Mouse (Mus musculus): ENCODE results near the gene Hnrnpm. TPM values are rescaled to one million over a fixed set of nuclear protein-coding genes. Genes with fewer than 3 reads are reported as not detected.

The Hnrnpm gene
- total RNA-seq, 1 experiment, result 195 TPM

DNA sequence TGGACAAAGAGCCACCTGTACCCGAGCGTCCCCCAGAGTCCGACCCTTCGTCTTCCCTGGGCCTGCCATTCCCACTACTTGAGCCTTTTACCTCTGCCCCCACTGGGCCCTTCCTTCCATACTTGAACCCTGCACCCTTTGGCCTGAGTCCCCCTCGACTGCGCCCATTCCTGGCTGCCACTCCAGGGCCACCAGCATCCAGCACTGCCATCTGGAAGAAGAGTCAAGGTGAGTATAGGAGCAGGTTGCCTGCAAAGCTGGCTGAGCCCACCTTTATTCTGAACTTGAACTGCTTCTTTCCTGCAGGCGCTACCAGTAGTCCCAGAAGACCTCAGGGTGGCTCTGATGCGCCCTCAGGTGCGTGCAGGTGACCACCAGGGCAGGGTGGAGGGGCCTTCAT is 55.4 kb downstream of the Hnrnpm start:
- H3K36me3 ChIP-seq (ENCODE audit: control insufficient read depth, insufficient read depth, low read length, poor library complexity, severe bottlenecking), result peaks cover 15% of the 10 kb centered on the region
- H3K9me3 ChIP-seq (ENCODE audit: control insufficient read depth, insufficient read depth, low read depth, low read length), result no peaks in the 10 kb centered on the region
- no peak overlapping the region for H3K4me3 ChIP-seq (ENCODE audit: insufficient read depth in 1 of 2, low read depth in 1 of 2, low read length in 2 of 2, poor library complexity in 1 of 2, severe bottlenecking in 1 of 2)
- H3K4me1 ChIP-seq (ENCODE audit: control insufficient read depth in 2 of 2, insufficient read depth in 2 of 2, low read length in 2 of 2, poor library complexity in 1 of 2), result peaks cover 2 to 4% of the 10 kb centered on the region in 2 experiments; a peak in 2 of 4 replicates
- H3K9ac ChIP-seq (ENCODE audit: insufficient read depth, low read depth, low read length, poor library complexity, severe bottlenecking), result no peak overlapping the region
- in situ Hi-C loops (cut with MboI; ENCODE audit: low sequenced_read_pairs in 2 of 2, unreplicated experiment in 2 of 2), result no loop called here
- no peak overlapping the region for H3K27ac ChIP-seq (ENCODE audit: insufficient read depth, low read depth, low read length, poor library complexity, severe bottlenecking)
- no peak for DNase-seq (ENCODE audit: low read depth, low spot score)
- TF ChIP-seq ZNF384 (IDR thresholded peaks at IDR 0.05; ENCODE audit: low read depth, low read length), result no peak
- TF ChIP-seq CHD2 (IDR thresholded peaks at IDR 0.05; ENCODE audit: low read depth, low read length), result no peak
- TF ChIP-seq ZC3H11A (IDR thresholded peaks at IDR 0.05; ENCODE audit: borderline replicate concordance, low read depth, low read length), result no peak

DNA sequence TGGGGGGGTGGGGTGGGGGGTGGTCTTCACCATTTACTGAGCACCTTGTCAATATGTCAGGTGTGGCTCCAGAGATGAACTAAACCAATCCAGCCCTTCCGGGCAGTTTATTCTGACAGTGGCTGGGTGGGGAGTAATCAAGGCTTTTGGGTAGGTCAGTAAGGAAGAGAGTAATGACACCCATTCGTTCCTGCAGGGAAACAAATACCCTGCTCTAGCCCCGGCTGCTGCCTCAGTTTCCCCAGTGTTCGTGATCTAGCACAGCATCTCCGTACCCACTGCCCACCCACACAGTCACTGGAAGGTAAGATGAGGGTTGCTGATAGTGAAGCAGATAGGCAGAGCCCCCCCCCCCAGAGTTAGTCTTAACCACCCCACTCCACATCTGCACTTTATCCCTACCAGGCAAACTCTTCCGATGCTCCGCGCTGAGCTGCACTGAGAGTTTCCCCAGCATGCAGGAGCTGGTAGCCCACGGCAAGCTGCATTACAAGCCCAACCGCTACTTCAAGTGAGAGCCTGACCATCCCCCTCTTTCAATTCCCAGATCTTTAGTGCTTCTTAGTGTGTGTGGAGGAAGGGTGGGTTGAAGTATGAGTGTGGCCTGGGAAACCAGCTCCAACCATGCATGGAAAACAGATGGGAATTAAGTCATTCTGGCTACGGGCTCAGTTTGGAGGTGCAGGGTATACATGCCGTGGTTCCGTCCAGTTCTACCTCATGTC is 56.3 kb downstream of the Hnrnpm start:
- H3K4me3 ChIP-seq (ENCODE audit: insufficient read depth in 1 of 2, low read depth in 1 of 2, low read length in 2 of 2, poor library complexity in 1 of 2, severe bottlenecking in 1 of 2), result no peak overlapping the region
- DNase-seq (ENCODE audit: low read depth, low spot score), result no peak
- in situ Hi-C loops (cut with MboI; ENCODE audit: low sequenced_read_pairs in 2 of 2, unreplicated experiment in 2 of 2), result no loop called here
- peaks cover 15% of the 10 kb centered on the region for H3K36me3 ChIP-seq (ENCODE audit: control insufficient read depth, insufficient read depth, low read length, poor library complexity, severe bottlenecking)
- no peak overlapping the region for H3K9ac ChIP-seq (ENCODE audit: insufficient read depth, low read depth, low read length, poor library complexity, severe bottlenecking)
- H3K27ac ChIP-seq (ENCODE audit: insufficient read depth, low read depth, low read length, poor library complexity, severe bottlenecking), result no peak overlapping the region
- TF ChIP-seq CHD2 (IDR thresholded peaks at IDR 0.05; ENCODE audit: low read depth, low read length) (no peak), ZNF384 (IDR thresholded peaks at IDR 0.05; ENCODE audit: low read depth, low read length) (no peak), HCFC1 (IDR thresholded peaks at IDR 0.05; ENCODE audit: borderline replicate concordance, insufficient read depth, low read length) (no peak), MAFK (IDR thresholded peaks at IDR 0.05; ENCODE audit: insufficient read depth, low read depth, low read length) (no peak), ZC3H11A (IDR thresholded peaks at IDR 0.05; ENCODE audit: borderline replicate concordance, low read depth, low read length) (no peak)
- H3K4me1 ChIP-seq (ENCODE audit: control insufficient read depth in 2 of 2, insufficient read depth in 2 of 2, low read length in 2 of 2, poor library complexity in 1 of 2), result peaks cover 2 to 4% of the 10 kb centered on the region in 2 experiments; a peak in 2 of 4 replicates
- no peaks in the 10 kb centered on the region for H3K9me3 ChIP-seq (ENCODE audit: control insufficient read depth, insufficient read depth, low read depth, low read length)

DNA sequence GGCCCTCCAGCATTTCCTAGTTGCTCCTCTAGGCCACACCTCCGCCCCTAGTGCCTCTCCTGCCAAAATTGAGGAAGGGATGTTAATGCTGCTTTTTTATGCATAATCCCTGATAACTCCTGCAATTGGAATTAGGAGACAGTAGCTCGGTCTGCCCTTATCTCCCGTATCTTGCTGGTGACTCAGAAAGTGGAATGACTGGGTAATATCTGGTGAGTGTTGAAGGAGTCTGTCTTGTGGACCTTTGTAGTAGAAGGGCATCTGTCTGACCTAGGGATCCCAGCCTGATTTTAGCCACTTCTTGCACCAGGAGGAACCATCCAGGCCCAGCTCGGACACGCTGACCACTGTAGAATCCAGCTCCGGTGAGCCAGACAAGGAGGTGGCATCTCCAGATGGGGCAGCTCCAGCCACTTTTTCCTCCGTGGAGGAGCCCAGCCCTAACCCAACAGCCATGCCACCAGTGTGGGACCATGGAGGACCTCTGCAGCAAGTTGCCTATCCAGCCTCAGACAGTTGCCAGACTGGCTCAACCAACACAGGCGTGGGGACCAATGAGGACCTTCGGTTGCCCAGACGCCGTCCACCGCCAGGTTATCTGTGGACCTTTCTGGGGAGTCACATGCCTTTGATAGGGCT is 57.1 kb downstream of the Hnrnpm start:
- H3K9ac ChIP-seq (ENCODE audit: insufficient read depth, low read depth, low read length, poor library complexity, severe bottlenecking), result peak overlapping the region; percentile 98
- H3K4me3 ChIP-seq (ENCODE audit: insufficient read depth in 1 of 2, low read depth in 1 of 2, low read length in 2 of 2, poor library complexity in 1 of 2, severe bottlenecking in 1 of 2), result peak overlapping the region; percentile 82 to 91
- no peaks in the 10 kb centered on the region for H3K9me3 ChIP-seq (ENCODE audit: control insufficient read depth, insufficient read depth, low read depth, low read length)
- H3K27ac ChIP-seq (ENCODE audit: insufficient read depth, low read depth, low read length, poor library complexity, severe bottlenecking), result 0 out of 2 replicates have a peak overlapping the region, but pooled peaks have one; percentile 92
- DNase-seq (ENCODE audit: low read depth, low spot score), result no peak
- H3K4me1 ChIP-seq (ENCODE audit: control insufficient read depth in 2 of 2, insufficient read depth in 2 of 2, low read length in 2 of 2, poor library complexity in 1 of 2), result peaks cover 2 to 4% of the 10 kb centered on the region in 2 experiments; a peak in 2 of 4 replicates
- in situ Hi-C loops (cut with MboI; ENCODE audit: low sequenced_read_pairs in 2 of 2, unreplicated experiment in 2 of 2), result no loop called here
- peaks cover 15% of the 10 kb centered on the region for H3K36me3 ChIP-seq (ENCODE audit: control insufficient read depth, insufficient read depth, low read length, poor library complexity, severe bottlenecking)
- TF ChIP-seq ZC3H11A (IDR thresholded peaks at IDR 0.05; ENCODE audit: borderline replicate concordance, low read depth, low read length) (no peak), HCFC1 (IDR thresholded peaks at IDR 0.05; ENCODE audit: borderline replicate concordance, insufficient read depth, low read length) (no peak), MAFK (IDR thresholded peaks at IDR 0.05; ENCODE audit: insufficient read depth, low read depth, low read length) (no peak), ZNF384 (IDR thresholded peaks at IDR 0.05; ENCODE audit: low read depth, low read length) (no peak), CHD2 (IDR thresholded peaks at IDR 0.05; ENCODE audit: low read depth, low read length) (no peak)

DNA sequence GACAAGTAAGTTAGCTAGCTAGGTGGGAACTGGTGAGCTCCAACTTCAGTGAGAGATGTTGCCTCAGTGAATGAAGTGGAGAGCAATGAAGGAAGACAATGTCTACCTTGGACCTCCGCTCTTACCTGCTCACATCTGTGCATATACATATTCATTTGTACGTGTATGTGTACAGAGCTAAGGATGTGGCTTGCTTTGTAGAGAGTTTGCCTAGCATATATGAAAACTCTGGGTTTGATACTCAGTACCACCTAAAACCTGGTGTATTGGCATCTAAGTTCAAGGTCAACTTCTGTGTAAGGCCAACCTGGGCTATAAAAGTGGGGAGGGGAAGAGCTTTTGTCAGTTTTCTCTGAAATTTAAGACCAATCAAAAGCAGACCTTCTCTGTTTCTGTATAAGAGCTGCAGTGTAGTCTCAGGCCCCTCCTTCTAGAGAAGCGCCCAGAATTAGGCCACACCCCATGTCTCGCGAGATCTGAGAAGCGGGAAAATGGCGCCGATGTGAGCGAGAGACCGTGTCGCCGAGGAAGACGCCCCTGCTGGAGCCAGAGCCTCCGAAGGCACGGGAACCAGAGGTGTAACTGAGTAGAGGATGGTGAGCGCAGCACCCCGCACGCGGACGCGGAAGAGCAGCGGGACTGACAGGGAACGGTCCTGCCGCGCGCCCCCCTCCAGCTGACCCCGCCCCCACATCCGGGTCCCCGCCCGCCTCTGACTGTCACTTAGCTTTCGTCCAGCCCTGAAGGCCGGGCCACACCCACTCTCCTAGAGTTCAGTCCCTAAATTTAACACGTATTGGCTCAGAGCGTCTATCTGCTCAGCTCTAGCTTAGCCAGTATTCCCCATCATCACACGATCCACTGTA is 57.8 kb downstream of the Hnrnpm start, which contains the start of gene Zfp414:
TSS of gene Zfp414 (plus strand) at position 470 of the 866 bp plus-strand sequence.
- H3K27ac ChIP-seq (ENCODE audit: insufficient read depth, low read depth, low read length, poor library complexity, severe bottlenecking), result peak within 1 kb of the TSS; percentile 92
- peaks cover 2 to 4% of the 10 kb centered on the region in 2 experiments; a peak in 2 of 4 replicates for H3K4me1 ChIP-seq (ENCODE audit: control insufficient read depth in 2 of 2, insufficient read depth in 2 of 2, low read length in 2 of 2, poor library complexity in 1 of 2)
- peak within 1 kb of the TSS; percentile 98 for H3K9ac ChIP-seq (ENCODE audit: insufficient read depth, low read depth, low read length, poor library complexity, severe bottlenecking)
- in situ Hi-C loops (cut with MboI; ENCODE audit: low sequenced_read_pairs in 2 of 2, unreplicated experiment in 2 of 2), result no loop called here
- peak within 1 kb of the TSS; percentile 82 to 91 for H3K4me3 ChIP-seq (ENCODE audit: insufficient read depth in 1 of 2, low read depth in 1 of 2, low read length in 2 of 2, poor library complexity in 1 of 2, severe bottlenecking in 1 of 2)
- no peaks in the 10 kb centered on the region for H3K9me3 ChIP-seq (ENCODE audit: control insufficient read depth, insufficient read depth, low read depth, low read length)
- H3K36me3 ChIP-seq (ENCODE audit: control insufficient read depth, insufficient read depth, low read length, poor library complexity, severe bottlenecking), result peaks cover 15% of the 10 kb centered on the region
- DNase-seq (ENCODE audit: low read depth, low spot score), result peak; percentile 94
- TF ChIP-seq CHD2 (IDR thresholded peaks at IDR 0.05; ENCODE audit: low read depth, low read length) (peak; percentile 98), ZC3H11A (IDR thresholded peaks at IDR 0.05; ENCODE audit: borderline replicate concordance, low read depth, low read length) (no peak), HCFC1 (IDR thresholded peaks at IDR 0.05; ENCODE audit: borderline replicate concordance, insufficient read depth, low read length) (peak; percentile 69; the same call in 1 of the 2 replicates)
